Mouse (Mus musculus): ENCODE measurements at regions not wholly inside any gene's neighbourhood (a gene's known extent, or its start where the extent isn't known, plus 50 kb on each side); places are given as distances from the start of the nearest gene placed in this dataset.

- DNase-seq (ENCODE audit: low read depth, low spot score) = no peak
Observed at GRCm38 (mm10) chr11:111155023-111155422, 89.1 kb downstream of the Kcnj2 start.

GRCm38 (mm10) chr11:111155747-111156146 lies 89.8 kb downstream of the Kcnj2 start:
- no peak for DNase-seq (ENCODE audit: low read depth, low spot score)

- no peak for DNase-seq (ENCODE audit: low read depth, low spot score)
Observed at GRCm38 (mm10) chr11:111159299-111159698, 93.3 kb downstream of the Kcnj2 start.

- no peak for DNase-seq (ENCODE audit: low read depth, low spot score)
Observed at GRCm38 (mm10) chr11:111164907-111165306, 98.9 kb downstream of the Kcnj2 start.

GRCm38 (mm10) chr11:111170174-111170800 lies 104.3 kb downstream of the Kcnj2 start:
- DNase-seq (ENCODE audit: low read depth, low spot score) = no peak

GRCm38 (mm10) chr11:111173525-111173924 lies 107.6 kb downstream of the Kcnj2 start:
- DNase-seq (ENCODE audit: low read depth, low spot score) = no peak

GRCm38 (mm10) chr11:111175566-111175965 lies 109.6 kb downstream of the Kcnj2 start:
- no peak for DNase-seq (ENCODE audit: low read depth, low spot score)

- DNase-seq (ENCODE audit: low read depth, low spot score) = no peak
Observed at GRCm38 (mm10) chr11:111177516-111177915, 111.6 kb downstream of the Kcnj2 start.

- DNase-seq (ENCODE audit: low read depth, low spot score) = no peak
Observed at GRCm38 (mm10) chr11:111197422-111197821, 131.5 kb downstream of the Kcnj2 start.

GRCm38 (mm10) chr11:111200512-111200911 lies 134.5 kb downstream of the Kcnj2 start:
- DNase-seq (ENCODE audit: low read depth, low spot score) = no peak

GRCm38 (mm10) chr11:111202780-111203179 lies 136.8 kb downstream of the Kcnj2 start:
- DNase-seq (ENCODE audit: low read depth, low spot score) = no peak

- no peak for DNase-seq (ENCODE audit: low read depth, low spot score)
Observed at GRCm38 (mm10) chr11:111210565-111210964, 144.6 kb downstream of the Kcnj2 start.

GRCm38 (mm10) chr11:111212038-111212701 lies 146.2 kb downstream of the Kcnj2 start:
- DNase-seq (ENCODE audit: low read depth, low spot score) = no peak

- DNase-seq (ENCODE audit: low read depth, low spot score) = no peak
Observed at GRCm38 (mm10) chr11:111212702-111213328, 146.9 kb downstream of the Kcnj2 start.

GRCm38 (mm10) chr11:111215006-111215405 lies 149.0 kb downstream of the Kcnj2 start:
- DNase-seq (ENCODE audit: low read depth, low spot score) = no peak

GRCm38 (mm10) chr11:111223834-111224233 lies 157.9 kb downstream of the Kcnj2 start:
- DNase-seq (ENCODE audit: low read depth, low spot score) = no peak

GRCm38 (mm10) chr11:111227305-111227704 lies 161.3 kb downstream of the Kcnj2 start:
- DNase-seq (ENCODE audit: low read depth, low spot score) = no peak

- DNase-seq (ENCODE audit: low read depth, low spot score) = no peak
Observed at GRCm38 (mm10) chr11:111236741-111237140, 170.8 kb downstream of the Kcnj2 start.

- no peak for DNase-seq (ENCODE audit: low read depth, low spot score)
Observed at GRCm38 (mm10) chr11:111239784-111240183, 173.8 kb downstream of the Kcnj2 start.

GRCm38 (mm10) chr11:111252226-111252625 lies 186.3 kb downstream of the Kcnj2 start:
- no peak for DNase-seq (ENCODE audit: low read depth, low spot score)

GRCm38 (mm10) chr11:111256596-111256995 lies 190.6 kb downstream of the Kcnj2 start:
- no peak for DNase-seq (ENCODE audit: low read depth, low spot score)

GRCm38 (mm10) chr11:111260691-111261383 lies 194.9 kb downstream of the Kcnj2 start:
- no peak for DNase-seq (ENCODE audit: low read depth, low spot score)

Measured in brain, embryonic 18.5 days (tissue).